Mouse (Mus musculus) neural tube, embryonic 11.5 days (tissue): ENCODE measurements around the gene 2010109A12Rik. TPM values are rescaled to one million over a fixed set of nuclear protein-coding genes. Genes with fewer than 3 reads are reported as not detected.
A peak's percentile ranks its signal among the peaks of the same experiment; 100 is the strongest.

Experiments used
- ATAC-seq: fragments of 200-750 bp; cut with Nextera tagmentation; 2 replicates; pipeline ENCODE4 v1.8.0; 2017; ENCODE audit warnings: moderate number of reproducible peaks, mild to moderate bottlenecking, moderate TSS enrichment, moderate library complexity; ENCODE audit not compliant: insufficient read depth, low FRiP score, low TSS enrichment
- DNase-seq: peaks from one replicate; pipeline ENCODE4 v3.0.0-alpha.2; 2015; ENCODE audit warnings: low spot score
- H3K27ac ChIP-seq: fragments of 300-500 bp; sonication (generic); 2 replicates; pipeline ENCODE4 v1.5.1; 2014; ENCODE audit warnings: low read depth, mild to moderate bottlenecking, low read length
- H3K27me3 ChIP-seq: fragments of 300-500 bp; sonication (generic); 2 replicates; pipeline ENCODE4 v1.6.1; 2014; ENCODE audit warnings: mild to moderate bottlenecking, low read length, mixed read lengths; ENCODE audit not compliant: control insufficient read depth, insufficient read depth
- H3K36me3 ChIP-seq: fragments of 300-500 bp; sonication (generic); 2 replicates; pipeline ENCODE4 v1.6.1; 2014; ENCODE audit warnings: mild to moderate bottlenecking, low read length, moderate library complexity, mixed read lengths; ENCODE audit not compliant: control insufficient read depth, insufficient read depth
- H3K4me1 ChIP-seq: fragments of 300-500 bp; sonication (generic); 2 replicates; pipeline ENCODE4 v1.6.1; 2014; ENCODE audit warnings: low read length, mixed read lengths; ENCODE audit not compliant: control insufficient read depth, insufficient read depth
- H3K4me2 ChIP-seq: fragments of 300-500 bp; sonication (generic); 2 replicates; pipeline ENCODE4 v1.6.1; 2014; ENCODE audit warnings: low read depth, mild to moderate bottlenecking, moderate library complexity
- H3K4me3 ChIP-seq: fragments of 300-500 bp; sonication (generic); 2 replicates; pipeline ENCODE4 v1.5.1; 2014; ENCODE audit warnings: low read depth, low read length
- H3K9ac ChIP-seq: fragments of 300-500 bp; sonication (generic); 2 replicates; pipeline ENCODE4 v1.6.1; 2014; ENCODE audit warnings: mild to moderate bottlenecking, low read length
- H3K9me3 ChIP-seq: fragments of 300-500 bp; sonication (generic); 2 replicates; pipeline ENCODE4 v1.6.1; 2016; ENCODE audit warnings: low read length; ENCODE audit not compliant: control insufficient read depth
- WGBS: fragments of 180-500 bp; shearing (Covaris S2); extraction: QIAGEN DNeasy Blood & Tissue Kit; methylation state at CpG from one replicate; pipeline ENCODE4 v1.1.7; 2014; 5-methylcytosine and 5-hydroxymethylcytosine counted together
- polyA plus RNA-seq: library from polyadenylated mRNA; unstranded; fragments of >200 nt; fragmentation: Nextera tagmentation; extraction: Ambion mirVana; gene quantifications from 2 replicates; pipeline ENCODE4 v1.2.1, GENCODE M21; 2014

2010109A12Rik gene
- polyA plus RNA-seq, 1 experiment from 2014 or later: 1.1 TPM

GRCm38 (mm10) chr5:93180252-93180651, 26.1 kb upstream of the 2010109A12Rik start:
- H3K27ac ChIP-seq: no peak overlapping the region
- no peaks in the 10 kb centered on the region for H3K9me3 ChIP-seq
- H3K36me3 ChIP-seq: peaks cover 4% of the 10 kb centered on the region
- DNase-seq: no peak
- H3K4me1 ChIP-seq: no peaks in the 10 kb centered on the region
- no peaks in the 10 kb centered on the region for H3K27me3 ChIP-seq
- no peak overlapping the region for H3K4me3 ChIP-seq
- ATAC-seq: no peak
- H3K9ac ChIP-seq: no peak overlapping the region
- 84% methylated on average over 2 of the region's 2 CpGs for WGBS
- no peak overlapping the region for H3K4me2 ChIP-seq

- Histone ChIP-seq H3K27ac (no peak overlapping the region), H3K27me3 (no peaks in the 10 kb centered on the region), H3K9me3 (no peaks in the 10 kb centered on the region), H3K4me3 (no peak overlapping the region), H3K36me3 (peaks cover 6% of the 10 kb centered on the region; the same call in 1 of the 2 replicates), H3K4me1 (no peaks in the 10 kb centered on the region), H3K4me2 (no peak overlapping the region), H3K9ac (no peak overlapping the region)
- ATAC-seq: no peak
- no peak for DNase-seq
- WGBS: 87% methylated on average over 6 of the region's 6 CpGs
Measured at GRCm38 (mm10) chr5:93183311-93183710, 23.0 kb upstream of the 2010109A12Rik start.

GRCm38 (mm10) chr5:93184548-93184947, 21.8 kb upstream of the 2010109A12Rik start:
- Histone ChIP-seq H3K36me3 (peaks cover 9% of the 10 kb centered on the region), H3K4me3 (no peak overlapping the region), H3K9me3 (no peaks in the 10 kb centered on the region), H3K27ac (no peak overlapping the region), H3K4me2 (no peak overlapping the region), H3K4me1 (no peaks in the 10 kb centered on the region), H3K27me3 (no peaks in the 10 kb centered on the region), H3K9ac (no peak overlapping the region)
- DNase-seq (no peak), ATAC-seq (no peak)
- 91% methylated on average over 6 of the region's 6 CpGs for WGBS

GRCm38 (mm10) chr5:93189607-93190006, 16.7 kb upstream of the 2010109A12Rik start:
- Histone ChIP-seq H3K4me1 (no peaks in the 10 kb centered on the region), H3K27ac (no peak overlapping the region), H3K9ac (no peak overlapping the region), H3K27me3 (no peaks in the 10 kb centered on the region), H3K36me3 (peaks cover 7% of the 10 kb centered on the region), H3K4me3 (no peak overlapping the region), H3K9me3 (no peaks in the 10 kb centered on the region), H3K4me2 (no peak overlapping the region)
- 84% methylated on average over 3 of the region's 3 CpGs for WGBS
- ATAC-seq (no peak), DNase-seq (no peak)

- Histone ChIP-seq H3K9me3 (no peaks in the 10 kb centered on the region), H3K4me2 (no peak overlapping the region), H3K36me3 (peaks cover 7% of the 10 kb centered on the region), H3K4me3 (no peak overlapping the region), H3K27ac (no peak overlapping the region), H3K4me1 (no peaks in the 10 kb centered on the region), H3K9ac (no peak overlapping the region), H3K27me3 (no peaks in the 10 kb centered on the region)
- WGBS: 93% methylated on average over 5 of the region's 5 CpGs
- DNase-seq (no peak), ATAC-seq (no peak)
Measured at GRCm38 (mm10) chr5:93190428-93190827, 15.9 kb upstream of the 2010109A12Rik start.

- H3K4me2 ChIP-seq: no peak overlapping the region
- WGBS: 91% methylated on average over 3 of the region's 3 CpGs
- no peak for ATAC-seq
- H3K4me1 ChIP-seq: no peaks in the 10 kb centered on the region
- no peaks in the 10 kb centered on the region for H3K27me3 ChIP-seq
- H3K4me3 ChIP-seq: no peak overlapping the region
- H3K36me3 ChIP-seq: peaks cover 4% of the 10 kb centered on the region; the same call in 1 of the 2 replicates
- no peaks in the 10 kb centered on the region for H3K9me3 ChIP-seq
- H3K27ac ChIP-seq: no peak overlapping the region
- no peak for DNase-seq
- H3K9ac ChIP-seq: no peak overlapping the region
Measured at GRCm38 (mm10) chr5:93198232-93198631, 8.1 kb upstream of the 2010109A12Rik start.

- WGBS: 53% methylated on average over 1 of the region's 1 CpGs
- H3K9me3 ChIP-seq: no peaks in the 10 kb centered on the region
- peaks cover 4% of the 10 kb centered on the region; the same call in 1 of the 2 replicates for H3K36me3 ChIP-seq
- no peak overlapping the region for H3K4me3 ChIP-seq
- no peak overlapping the region for H3K9ac ChIP-seq
- peaks cover 7% of the 10 kb centered on the region; the same call in 1 of the 2 replicates for H3K4me1 ChIP-seq
- H3K27me3 ChIP-seq: no peaks in the 10 kb centered on the region
- ATAC-seq (no peak), DNase-seq (no peak)
- no peak overlapping the region for H3K27ac ChIP-seq
- H3K4me2 ChIP-seq: no peak overlapping the region
Measured at GRCm38 (mm10) chr5:93201181-93201580, 5.1 kb upstream of the 2010109A12Rik start.

- Histone ChIP-seq H3K9ac (peak overlapping the region; percentile 91), H3K4me3 (peak overlapping the region; percentile 96), H3K4me1 (peaks cover 11% of the 10 kb centered on the region; the same call in 1 of the 2 replicates), H3K27ac (peak overlapping the region; percentile 85), H3K27me3 (no peaks in the 10 kb centered on the region), H3K9me3 (no peaks in the 10 kb centered on the region), H3K4me2 (peak overlapping the region; percentile 75), H3K36me3 (no peaks in the 10 kb centered on the region)
- peak; percentile 49 for DNase-seq
- 1% methylated on average over 53 of the region's 63 CpGs for WGBS
- ATAC-seq: peak; percentile 64
Measured at GRCm38 (mm10) chr5:93205371-93206108, 778 bp upstream of the 2010109A12Rik start.

- peak overlapping the region; percentile 96 for H3K4me3 ChIP-seq
- ATAC-seq (peak; percentile 3), DNase-seq (no peak)
- 0 out of 2 replicates have a peak overlapping the region, but pooled peaks have one; percentile 5 for H3K27ac ChIP-seq
- no peaks in the 10 kb centered on the region for H3K36me3 ChIP-seq
- WGBS: 11% methylated on average over 6 of the region's 6 CpGs
- no peaks in the 10 kb centered on the region for H3K27me3 ChIP-seq
- peaks cover 11% of the 10 kb centered on the region; the same call in 1 of the 2 replicates for H3K4me1 ChIP-seq
- H3K4me2 ChIP-seq: peak overlapping the region; percentile 39
- no peaks in the 10 kb centered on the region for H3K9me3 ChIP-seq
- H3K9ac ChIP-seq: peak overlapping the region; percentile 35
Measured at GRCm38 (mm10) chr5:93207006-93207348, 659 bp downstream of the 2010109A12Rik start.
